Mouse (Mus musculus) limb, embryonic 11.5 days (tissue): ENCODE measurements around the gene Gxylt2. TPM values are rescaled to one million over a fixed set of nuclear protein-coding genes. Genes with fewer than 3 reads are reported as not detected.

Experiments used
- ATAC-seq: fragments of 200-750 bp; cut with Nextera tagmentation; 2 replicates; pipeline ENCODE4 v1.8.0; 2017; ENCODE audit warnings: low read depth; ENCODE audit not compliant: insufficient number of reproducible peaks, low FRiP score, low TSS enrichment
- DNase-seq: peaks from one replicate; pipeline ENCODE4 v3.0.0-alpha.2; 2015; ENCODE audit warnings: low spot score
- H3K27ac ChIP-seq: fragments of 300-500 bp; sonication (generic); replicated peaks from 2 replicates; pipeline ENCODE4 v1.5.1; 2014; ENCODE audit warnings: low read depth, mild to moderate bottlenecking, low read length
- H3K27me3 ChIP-seq: fragments of 300-500 bp; sonication (generic); 2 replicates; pipeline ENCODE4 v1.6.1; 2014; ENCODE audit warnings: mild to moderate bottlenecking, low read length, mixed read lengths; ENCODE audit not compliant: control insufficient read depth, insufficient read depth
- H3K36me3 ChIP-seq: fragments of 300-500 bp; sonication (generic); 2 replicates; pipeline ENCODE4 v1.6.1; 2014; ENCODE audit warnings: mild to moderate bottlenecking, low read length, moderate library complexity, mixed read lengths; ENCODE audit not compliant: control insufficient read depth, insufficient read depth
- H3K4me1 ChIP-seq: fragments of 300-500 bp; sonication (generic); 2 replicates; pipeline ENCODE4 v1.6.1; 2014; ENCODE audit warnings: low read length, mixed read lengths; ENCODE audit not compliant: control insufficient read depth, insufficient read depth
- H3K4me2 ChIP-seq: fragments of 300-500 bp; sonication (generic); 2 replicates; pipeline ENCODE4 v1.6.1; 2014; ENCODE audit warnings: low read depth, mild to moderate bottlenecking, moderate library complexity; ENCODE audit not compliant: severe bottlenecking
- H3K4me3 ChIP-seq: fragments of 300-500 bp; sonication (generic); 2 replicates; pipeline ENCODE4 v1.5.1; 2014; ENCODE audit warnings: low read depth, low read length
- H3K9ac ChIP-seq: fragments of 300-500 bp; sonication (generic); 2 replicates; pipeline ENCODE4 v1.6.1; 2014; ENCODE audit warnings: mild to moderate bottlenecking, low read length
- H3K9me3 ChIP-seq: fragments of 300-500 bp; sonication (generic); 2 replicates; pipeline ENCODE4 v1.6.1; 2016; ENCODE audit warnings: low read length; ENCODE audit not compliant: control insufficient read depth
- WGBS: fragments of 180-500 bp; shearing (Covaris S2); extraction: QIAGEN DNeasy Blood & Tissue Kit; methylation state at CpG from one replicate; pipeline ENCODE4 v1.1.7; 2014; 5-methylcytosine and 5-hydroxymethylcytosine counted together
- polyA plus RNA-seq: library from polyadenylated mRNA; unstranded; fragments of >200 nt; fragmentation: Nextera tagmentation; extraction: Ambion mirVana; gene quantifications from 2 replicates; pipeline ENCODE4 v1.2.1, GENCODE M21; 2014

Gene Gxylt2
- polyA plus RNA-seq, 1 experiment from 2014 or later = 5.2 TPM

GRCm38 (mm10) chr6:100795797-100796196 is 91.3 kb downstream of the Gxylt2 start:
- Histone ChIP-seq H3K4me3 (no peak overlapping the region), H3K36me3 (no peaks in the 10 kb centered on the region), H3K27me3 (no peaks in the 10 kb centered on the region), H3K4me1 (no peaks in the 10 kb centered on the region), H3K27ac (no peak overlapping the region), H3K9ac (no peak overlapping the region), H3K4me2 (no peak overlapping the region), H3K9me3 (no peaks in the 10 kb centered on the region)
- ATAC-seq (no peak), DNase-seq (no peak)
- WGBS = 42% methylated on average over 6 of the region's 6 CpGs

DNA sequence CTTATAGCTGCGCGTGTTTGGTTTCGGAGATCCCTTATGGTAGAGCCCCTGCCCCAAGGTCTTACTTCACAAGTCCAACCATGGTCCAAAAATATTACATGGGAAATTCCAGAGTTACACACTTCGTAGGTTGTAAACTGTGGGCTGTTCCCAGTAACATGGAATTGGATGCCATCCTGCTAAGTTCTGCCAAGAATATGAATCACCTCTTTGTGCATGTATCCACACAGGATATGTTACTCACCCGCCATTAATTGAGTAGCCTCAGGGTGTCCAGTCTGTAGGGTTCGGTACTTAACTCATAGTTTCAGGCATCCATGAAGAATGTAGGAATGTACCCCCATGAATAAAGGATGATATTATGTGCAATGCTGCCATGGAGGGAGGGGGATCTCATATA is 94.8 kb downstream of the Gxylt2 start:
- ATAC-seq (no peak), DNase-seq (no peak)
- Histone ChIP-seq H3K4me1 (no peaks in the 10 kb centered on the region), H3K27me3 (no peaks in the 10 kb centered on the region), H3K27ac (no peak overlapping the region), H3K4me2 (no peak overlapping the region), H3K9ac (no peak overlapping the region), H3K36me3 (no peaks in the 10 kb centered on the region), H3K9me3 (no peaks in the 10 kb centered on the region), H3K4me3 (no peak overlapping the region)
- WGBS = 91% methylated on average over 6 of the region's 6 CpGs

GRCm38 (mm10) chr6:100799766-100800165 is 95.2 kb downstream of the Gxylt2 start:
- Histone ChIP-seq H3K36me3 (no peaks in the 10 kb centered on the region), H3K27ac (no peak overlapping the region), H3K9me3 (no peaks in the 10 kb centered on the region), H3K4me2 (no peak overlapping the region), H3K9ac (no peak overlapping the region), H3K4me3 (no peak overlapping the region), H3K27me3 (no peaks in the 10 kb centered on the region), H3K4me1 (no peaks in the 10 kb centered on the region)
- 91% methylated on average over 4 of the region's 4 CpGs for WGBS
- DNase-seq (no peak), ATAC-seq (no peak)

GRCm38 (mm10) chr6:100800497-100800955 is 96.0 kb downstream of the Gxylt2 start:
- no peaks in the 10 kb centered on the region for H3K36me3 ChIP-seq
- H3K4me1 ChIP-seq = no peaks in the 10 kb centered on the region
- H3K9ac ChIP-seq = no peak overlapping the region
- 81% methylated on average over 10 of the region's 10 CpGs for WGBS
- DNase-seq = no peak
- H3K4me2 ChIP-seq = no peak overlapping the region
- H3K27ac ChIP-seq = no peak overlapping the region
- ATAC-seq = no peak
- no peaks in the 10 kb centered on the region for H3K9me3 ChIP-seq
- H3K27me3 ChIP-seq = no peaks in the 10 kb centered on the region
- no peak overlapping the region for H3K4me3 ChIP-seq

DNA sequence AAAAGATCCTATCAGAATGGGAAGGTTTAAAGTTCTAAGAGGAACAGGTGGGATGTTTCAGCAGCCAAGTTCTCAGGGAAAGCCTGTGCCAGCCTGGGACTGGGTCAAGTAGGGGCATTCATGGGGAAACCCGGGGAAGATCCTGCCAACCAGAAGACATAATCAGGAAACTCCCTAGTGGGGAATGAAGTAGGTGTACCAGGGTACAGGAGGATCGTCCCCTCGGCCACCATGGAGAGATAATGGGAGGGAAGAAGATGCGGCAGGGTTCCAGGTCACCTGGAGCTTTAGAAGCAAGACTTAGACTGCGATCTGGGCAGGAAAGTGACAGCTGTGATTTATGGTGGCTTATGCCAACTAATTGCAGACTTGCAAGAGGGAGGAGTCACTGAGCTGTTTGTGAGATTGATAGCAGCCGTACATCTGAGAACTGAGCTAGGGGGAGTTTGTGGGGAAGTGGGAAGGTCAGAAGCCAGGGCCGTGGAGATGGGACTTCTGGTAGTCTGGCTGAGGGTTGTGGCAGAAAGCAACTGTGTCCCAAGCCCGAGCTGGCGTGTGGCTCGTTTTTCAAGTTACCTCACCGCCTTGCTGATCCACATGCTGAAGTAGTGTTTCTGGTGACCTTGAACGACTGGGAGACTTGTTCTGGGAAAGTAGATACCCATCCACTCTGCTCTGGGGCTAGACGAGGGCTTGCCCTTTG is 98.0 kb downstream of the Gxylt2 start:
- H3K4me1 ChIP-seq = no peaks in the 10 kb centered on the region
- peak; percentile 22 for DNase-seq

GRCm38 (mm10) chr6:100803250-100803649 is 98.7 kb downstream of the Gxylt2 start:
- no peaks in the 10 kb centered on the region for H3K4me1 ChIP-seq
- H3K9me3 ChIP-seq = no peaks in the 10 kb centered on the region
- H3K4me3 ChIP-seq = no peak overlapping the region
- no peak overlapping the region for H3K9ac ChIP-seq
- H3K27me3 ChIP-seq = no peaks in the 10 kb centered on the region
- no peak; the same call in 1 of the 2 replicates for ATAC-seq
- H3K4me2 ChIP-seq = no peak overlapping the region
- no peaks in the 10 kb centered on the region for H3K36me3 ChIP-seq
- 82% methylated on average over 3 of the region's 3 CpGs for WGBS
- no peak for DNase-seq
- no peak overlapping the region for H3K27ac ChIP-seq

More for the DNA sequence above, 98.0 kb downstream of the Gxylt2 start:
- Histone ChIP-seq H3K27me3 (no peaks in the 10 kb centered on the region), H3K9ac (no peak overlapping the region), H3K36me3 (no peaks in the 10 kb centered on the region), H3K4me2 (no peak overlapping the region), H3K4me3 (no peak overlapping the region), H3K27ac (no peak overlapping the region), H3K9me3 (no peaks in the 10 kb centered on the region)
- ATAC-seq = 0 out of 2 replicates have a peak, but pooled peaks have one; percentile 35
- 45% methylated on average over 13 of the region's 13 CpGs for WGBS

GRCm38 (mm10) chr6:100807187-100807586 is 102.7 kb downstream of the Gxylt2 start:
- no peaks in the 10 kb centered on the region for H3K9me3 ChIP-seq
- no peak for ATAC-seq
- no peak overlapping the region for H3K4me2 ChIP-seq

DNA sequence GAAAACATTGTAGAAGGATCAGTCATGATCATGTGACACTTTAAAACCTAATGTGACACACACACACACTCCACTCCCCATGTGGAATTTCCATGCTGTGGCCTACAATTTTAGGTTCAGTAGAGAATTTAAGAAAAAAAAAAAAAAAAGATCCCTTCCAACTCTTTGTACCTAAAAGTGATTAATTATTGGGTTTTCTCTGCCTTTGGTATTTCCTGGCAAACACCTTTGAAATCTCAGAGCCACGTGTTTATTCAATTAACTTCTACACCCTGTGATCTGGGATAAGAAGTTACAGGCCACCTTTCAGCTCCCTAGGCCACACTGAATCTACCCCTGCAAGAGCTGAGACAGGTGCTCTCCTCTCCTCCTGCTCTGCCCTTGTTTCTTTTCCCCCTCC is 103.2 kb downstream of the Gxylt2 start:
- ATAC-seq (no peak), DNase-seq (no peak)
- no peak overlapping the region for H3K4me3 ChIP-seq
- H3K4me1 ChIP-seq = no peaks in the 10 kb centered on the region
- no peak overlapping the region for H3K27ac ChIP-seq
- no peaks in the 10 kb centered on the region for H3K9me3 ChIP-seq
- no peak overlapping the region for H3K4me2 ChIP-seq
- 11% methylated on average over 1 of the region's 1 CpGs for WGBS
- no peak overlapping the region for H3K9ac ChIP-seq
- no peaks in the 10 kb centered on the region for H3K27me3 ChIP-seq
- no peaks in the 10 kb centered on the region for H3K36me3 ChIP-seq

More at GRCm38 (mm10) chr6:100807187-100807586, 102.7 kb downstream of the Gxylt2 start:
- H3K4me1 ChIP-seq = no peaks in the 10 kb centered on the region
- no peak overlapping the region for H3K4me3 ChIP-seq
- no peak for DNase-seq
- H3K9ac ChIP-seq = no peak overlapping the region
- 92% methylated on average over 9 of the region's 9 CpGs for WGBS
- H3K27me3 ChIP-seq = no peaks in the 10 kb centered on the region
- H3K36me3 ChIP-seq = no peaks in the 10 kb centered on the region
- no peak overlapping the region for H3K27ac ChIP-seq
